Mouse (Mus musculus): ENCODE measurements around the gene Cd44.

Cd44 gene

GRCm38 (mm10) chr2:102900875-102901827 lies at the start of gene Cd44:
Cd44 (minus strand) TSS chr2:102901665.
- DNase-seq (ENCODE audit: low read depth) = peak; percentile 85

GRCm38 (mm10) chr2:102948481-102948857 lies 47.0 kb upstream of the Cd44 start:
- DNase-seq (ENCODE audit: low read depth) = peak; percentile 65

DNA sequence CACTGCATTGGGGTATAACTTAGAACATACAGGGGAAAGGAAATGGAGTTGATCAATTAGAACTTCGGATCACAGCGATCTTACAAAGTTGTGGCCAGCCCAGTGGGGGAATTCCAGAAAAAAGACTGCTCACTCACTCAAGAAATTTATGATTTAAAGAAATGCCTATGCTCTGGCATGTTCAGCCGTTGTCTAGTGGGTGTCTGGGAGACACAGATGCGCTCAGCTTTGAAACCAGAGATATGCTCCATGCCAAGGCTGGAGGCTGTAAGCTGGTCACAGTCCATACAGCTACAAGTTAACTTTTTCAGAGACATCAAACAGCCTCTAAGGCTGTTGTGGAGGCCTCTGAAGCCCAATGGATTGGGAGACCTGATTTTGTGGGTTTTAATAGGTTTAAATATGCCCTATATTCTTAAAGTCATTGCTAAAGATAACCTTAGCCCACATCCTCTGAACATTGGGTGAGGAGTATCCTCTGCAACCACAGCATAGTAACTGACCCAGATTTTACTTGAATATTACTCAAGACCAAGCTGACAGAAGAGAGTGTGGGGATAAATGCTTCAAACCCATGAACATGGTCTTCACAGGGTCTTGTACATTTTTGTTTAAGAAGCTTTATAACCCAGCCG lies 46.5 kb upstream of the Cd44 start:
- no peak for DNase-seq (ENCODE audit: low read depth)

- DNase-seq (ENCODE audit: low read depth) = no peak
These were observed 43.6 kb upstream of the Cd44 start for GRCm38 (mm10) chr2:102945111-102945510.

DNA sequence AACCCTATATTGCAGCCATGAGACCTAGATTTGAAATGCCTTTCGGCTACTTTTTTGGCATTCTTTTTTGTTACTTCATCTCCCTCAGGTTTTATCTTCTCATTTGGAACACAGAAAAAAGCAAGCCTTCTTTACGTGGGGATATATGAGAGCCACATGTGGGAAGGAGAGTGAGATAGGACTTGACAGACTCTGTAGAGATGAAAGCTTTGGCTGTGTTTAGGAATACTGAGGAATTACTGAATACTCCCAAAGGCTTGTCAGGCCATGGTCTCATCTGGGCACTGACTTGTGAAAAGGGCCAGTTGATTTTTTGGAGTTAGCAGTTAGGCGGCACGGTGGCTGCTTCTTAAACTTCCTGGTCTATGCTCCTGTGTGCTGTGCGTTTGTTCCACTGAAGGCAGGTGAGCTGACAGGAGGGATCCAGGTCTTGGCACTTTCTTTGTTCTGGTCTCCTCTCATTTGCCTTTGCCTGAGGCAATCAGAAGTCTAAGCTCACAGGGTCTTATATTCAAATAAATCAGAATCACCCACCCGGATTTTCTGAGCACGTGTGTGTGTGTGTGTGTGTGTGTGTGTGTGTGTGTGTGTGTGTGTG lies 43.0 kb upstream of the Cd44 start:
- DNase-seq (ENCODE audit: low read depth) = no peak

GRCm38 (mm10) chr2:102943983-102944382 lies 42.5 kb upstream of the Cd44 start:
- DNase-seq (ENCODE audit: low read depth) = peak; percentile 81

DNA sequence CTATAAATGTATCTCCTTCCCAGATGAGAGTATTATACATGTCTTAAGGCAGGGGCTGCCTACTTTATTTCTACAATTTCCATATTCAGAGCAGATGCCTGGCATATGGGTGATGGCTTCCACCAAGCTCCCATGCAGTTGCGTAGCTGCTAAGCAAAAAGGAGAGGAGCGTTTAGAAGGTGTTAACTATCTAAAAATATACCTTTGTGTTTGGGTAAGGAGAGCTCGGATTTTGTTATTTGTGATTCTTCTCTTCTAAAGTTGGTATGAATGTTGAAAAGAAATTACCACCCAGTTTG lies 41.3 kb upstream of the Cd44 start:
- no peak for DNase-seq (ENCODE audit: low read depth)

- no peak for DNase-seq (ENCODE audit: low read depth)
These were observed 40.7 kb upstream of the Cd44 start for GRCm38 (mm10) chr2:102941937-102942781.

- no peak for DNase-seq (ENCODE audit: low read depth)
These were observed 39.4 kb upstream of the Cd44 start for GRCm38 (mm10) chr2:102940813-102941361.

GRCm38 (mm10) chr2:102940158-102940557 lies 38.7 kb upstream of the Cd44 start:
- no peak for DNase-seq (ENCODE audit: low read depth)

- no peak for DNase-seq (ENCODE audit: low read depth)
These were observed 35.4 kb upstream of the Cd44 start for GRCm38 (mm10) chr2:102936886-102937285.

DNA sequence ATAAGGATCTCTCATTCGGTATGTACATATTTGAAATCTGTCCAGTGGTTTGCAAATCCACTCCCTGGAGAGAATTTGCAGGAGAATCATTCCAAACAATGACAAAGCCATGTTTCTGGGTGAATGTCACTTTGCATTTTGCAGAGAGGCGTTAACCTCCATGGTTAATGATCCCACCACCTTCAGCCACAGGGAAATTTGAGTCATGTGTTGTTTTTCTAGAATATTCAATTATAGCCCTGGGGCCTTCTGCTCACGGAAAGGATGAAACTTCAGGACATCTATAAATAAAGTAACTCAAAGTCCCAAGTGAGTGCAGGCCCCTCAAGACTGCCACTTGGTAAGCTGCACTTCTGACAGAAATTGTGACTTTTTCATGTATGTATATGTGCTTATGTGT lies 33.4 kb upstream of the Cd44 start:
- no peak for DNase-seq (ENCODE audit: low read depth)

DNA sequence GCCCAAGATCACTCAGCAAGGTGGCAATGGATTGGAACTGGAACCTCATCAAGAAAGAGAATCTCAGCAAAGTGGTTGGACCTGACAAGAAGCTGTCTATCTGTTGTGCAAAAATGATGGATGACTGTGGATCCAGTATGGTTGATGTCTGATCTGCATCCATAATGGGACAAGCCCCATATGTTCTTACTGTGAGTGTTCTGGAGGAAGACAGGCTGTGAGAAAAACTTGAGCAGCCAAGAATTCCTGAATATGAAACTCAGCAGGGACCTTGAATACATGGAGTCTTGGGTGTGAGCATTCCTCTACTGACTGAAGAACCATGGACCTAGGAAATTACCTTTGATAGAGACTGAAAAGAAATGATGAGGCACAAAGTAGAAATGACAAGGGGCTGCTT lies 32.3 kb upstream of the Cd44 start:
- DNase-seq (ENCODE audit: low read depth) = no peak

- no peak for DNase-seq (ENCODE audit: low read depth)
These were observed 31.7 kb upstream of the Cd44 start for GRCm38 (mm10) chr2:102933142-102933541.

DNA sequence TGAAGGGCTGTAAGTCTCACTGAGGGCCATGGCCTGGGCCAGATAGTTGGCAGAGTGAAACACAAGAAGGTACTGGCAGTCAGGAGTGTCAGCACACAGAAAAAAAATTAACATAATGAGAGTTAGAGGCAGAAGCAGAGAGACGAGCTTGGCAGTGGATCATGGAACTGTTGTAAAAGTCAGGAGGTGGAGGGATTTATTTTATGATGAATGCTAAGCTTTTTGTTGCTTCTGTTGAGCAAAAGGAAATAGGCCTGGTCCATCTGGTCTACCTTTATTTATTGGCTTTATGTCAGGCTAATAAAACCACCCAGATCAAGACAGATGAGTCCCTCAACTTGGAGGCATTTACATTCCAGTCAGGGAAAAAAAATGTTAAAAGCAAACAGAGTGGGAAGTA lies 31.2 kb upstream of the Cd44 start:
- no peak for DNase-seq (ENCODE audit: low read depth)

DNA sequence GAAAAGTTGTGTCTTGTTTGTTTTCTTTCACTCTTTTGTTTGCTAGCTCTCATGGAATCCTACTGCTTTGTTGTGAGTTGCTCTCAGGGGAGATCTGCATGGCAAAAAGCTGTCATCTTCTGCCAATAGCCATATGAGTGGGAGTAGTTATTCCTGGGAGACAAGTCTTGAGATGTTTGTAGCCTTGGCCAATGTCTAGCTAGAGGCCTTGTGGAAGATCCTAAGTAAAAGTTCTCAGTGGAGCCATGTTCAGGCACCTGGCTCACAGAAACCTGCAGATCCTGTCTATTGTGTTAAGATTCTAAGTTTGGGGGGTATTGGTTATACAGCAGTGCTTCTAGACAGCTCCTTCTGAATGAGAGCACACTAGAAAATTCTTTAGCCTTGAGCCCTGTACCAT lies 26.7 kb upstream of the Cd44 start:
- DNase-seq (ENCODE audit: low read depth) = no peak

GRCm38 (mm10) chr2:102924480-102924879 lies 23.0 kb upstream of the Cd44 start:
- DNase-seq (ENCODE audit: low read depth) = no peak

DNA sequence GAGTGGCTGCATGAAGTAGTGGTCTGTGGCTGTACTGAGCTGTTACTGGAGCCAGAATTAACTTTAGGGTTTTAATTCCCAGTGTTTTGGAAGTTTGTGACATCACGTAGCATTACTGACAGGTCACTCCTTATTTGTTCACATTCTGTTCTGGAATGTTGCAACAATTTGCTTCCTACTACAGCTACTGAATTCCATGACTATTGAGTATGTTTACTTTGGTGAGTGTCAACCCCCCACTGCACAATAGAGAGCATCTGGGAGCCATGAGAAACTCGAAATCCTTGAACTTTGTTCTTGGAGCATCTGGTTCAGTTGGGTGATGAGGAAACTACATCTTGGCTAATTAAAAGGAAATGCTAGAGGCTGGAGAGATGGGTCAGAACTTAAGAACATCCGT lies 22.2 kb upstream of the Cd44 start:
- DNase-seq (ENCODE audit: low read depth) = no peak

DNA sequence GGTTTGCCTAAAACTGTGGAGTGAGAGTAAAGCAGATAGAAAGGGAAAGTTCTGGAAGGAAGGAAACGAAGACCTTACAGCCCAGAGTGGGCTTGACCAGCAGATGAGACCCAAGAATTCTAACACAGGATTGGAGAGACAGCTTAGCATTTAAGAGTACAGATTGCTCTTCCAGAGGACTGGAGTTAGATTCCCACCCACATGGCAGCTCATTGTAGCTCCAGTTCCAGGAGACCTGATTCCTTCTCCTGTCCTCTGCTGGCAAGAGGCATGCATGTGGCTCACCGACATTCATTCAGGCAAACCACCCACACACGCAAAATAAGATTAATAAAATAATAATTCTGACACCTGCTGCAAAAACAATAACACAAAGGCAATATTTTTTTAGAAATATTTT lies 20.6 kb upstream of the Cd44 start:
- no peak for DNase-seq (ENCODE audit: low read depth)

GRCm38 (mm10) chr2:102918301-102918700 lies 16.8 kb upstream of the Cd44 start:
- no peak for DNase-seq (ENCODE audit: low read depth)

DNA sequence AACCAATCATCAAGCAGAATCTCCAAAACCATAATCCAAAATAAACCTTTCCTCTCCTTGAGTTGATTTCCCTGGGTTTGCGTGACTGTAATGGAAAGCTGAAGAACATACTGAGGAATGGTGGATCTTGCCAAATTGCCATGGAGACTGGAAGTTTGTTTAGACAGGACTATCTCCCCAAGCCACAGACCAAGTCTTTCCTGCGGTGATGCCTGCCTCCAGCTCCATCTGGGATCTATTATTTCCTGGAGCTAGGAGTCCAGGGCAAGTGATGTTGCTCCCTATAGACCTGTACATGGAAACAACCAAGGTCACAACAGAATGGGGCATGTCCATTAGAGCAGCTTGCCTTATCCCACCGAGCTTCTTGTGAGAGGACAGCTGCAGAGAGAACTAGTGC lies 15.1 kb upstream of the Cd44 start:
- DNase-seq (ENCODE audit: low read depth) = no peak

DNA sequence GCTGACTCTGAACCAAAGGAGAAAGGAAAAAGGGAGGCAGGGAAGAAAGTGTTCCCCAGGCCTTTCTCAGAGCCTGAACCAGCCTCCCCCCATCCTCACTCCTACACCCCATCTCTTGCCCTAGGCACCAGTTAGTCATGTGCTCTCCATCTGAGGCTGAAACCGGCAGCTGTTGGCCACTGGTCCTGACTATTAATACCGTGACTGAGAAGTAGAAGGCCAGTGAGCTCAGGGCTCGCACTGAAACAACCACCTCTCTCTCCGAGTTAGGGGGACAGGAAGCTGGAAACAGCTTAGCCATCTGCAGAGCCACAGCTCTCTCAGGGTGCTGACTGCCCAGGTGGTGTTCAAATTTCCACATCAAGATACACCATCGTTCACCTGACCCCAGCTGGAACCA lies 13.2 kb upstream of the Cd44 start:
- DNase-seq (ENCODE audit: low read depth) = no peak
